Mouse (Mus musculus): ENCODE results near the gene Th. TPM values are rescaled to one million over a fixed set of nuclear protein-coding genes. Genes with fewer than 3 reads are reported as not detected.
A peak's percentile ranks its signal among the peaks of the same experiment; 100 is the strongest.

Th gene
- polyA plus RNA-seq, 1 experiment: 0.22 TPM

DNA sequence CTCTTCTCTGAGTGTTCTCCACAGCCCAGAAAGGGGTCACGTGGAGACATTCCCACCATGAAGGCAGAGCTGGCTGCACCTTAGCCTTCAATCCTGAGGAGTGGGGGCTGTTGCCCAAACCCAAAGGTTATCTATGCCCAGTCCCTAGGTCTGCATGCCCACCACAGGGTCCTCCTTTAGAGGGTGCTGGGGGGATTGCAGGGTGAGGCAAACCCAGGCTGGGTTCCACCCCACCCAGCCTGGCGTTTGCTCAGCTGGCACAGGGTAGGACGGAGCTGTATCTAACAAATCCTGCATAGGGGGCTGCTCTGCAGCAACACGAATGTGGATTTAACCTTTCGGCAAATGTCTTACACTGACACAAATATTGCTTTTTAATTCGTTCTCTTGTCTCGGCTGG, 29.2 kb downstream of the Th start:
- Histone ChIP-seq H3K27ac (ENCODE audit: control insufficient read depth, insufficient read depth, low read depth, low read length) (no peak overlapping the region), H3K4me1 (ENCODE audit: control insufficient read depth, insufficient read depth, low read length) (no peaks in the 10 kb centered on the region), H3K27me3 (ENCODE audit: control insufficient read depth, insufficient read depth, low read length) (no peaks in the 10 kb centered on the region), H3K4me3 (ENCODE audit: control insufficient read depth, low read depth, low read length) (no peak overlapping the region), H3K36me3 (ENCODE audit: control insufficient read depth, insufficient read depth, low read length) (no peaks in the 10 kb centered on the region)
- TF ChIP-seq POLR2A (IDR thresholded peaks at IDR 0.05; ENCODE audit: control insufficient read depth, low read depth, low read length): no peak
- no peak for TF ChIP-seq CTCF (IDR thresholded peaks at IDR 0.05; ENCODE audit: control insufficient read depth, insufficient read depth, insufficient replicate concordance, low read depth, low read length)

DNA sequence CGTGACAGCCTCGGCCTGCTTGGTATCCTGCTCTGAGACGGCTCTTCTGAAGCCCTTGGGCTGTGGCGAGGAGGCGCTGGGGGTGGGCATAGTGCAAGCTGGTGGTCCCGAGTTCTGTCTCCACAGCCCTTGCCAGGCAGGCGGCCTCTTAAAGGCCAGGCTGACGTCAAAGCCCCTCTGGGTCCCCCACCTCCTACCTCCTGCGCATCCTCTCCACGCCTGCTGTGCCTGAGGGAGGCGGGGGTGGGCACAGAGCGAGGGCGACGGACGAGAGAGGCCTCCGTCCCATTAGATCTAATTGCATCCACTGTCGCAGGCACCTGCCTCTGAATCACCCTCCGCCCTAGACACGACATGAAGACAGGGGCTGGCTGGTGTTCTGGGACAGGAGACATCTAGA, 31.1 kb downstream of the Th start:
- H3K27me3 ChIP-seq (ENCODE audit: control insufficient read depth, insufficient read depth, low read length): no peaks in the 10 kb centered on the region
- TF ChIP-seq CTCF (IDR thresholded peaks at IDR 0.05; ENCODE audit: control insufficient read depth, insufficient read depth, insufficient replicate concordance, low read depth, low read length) (no peak), POLR2A (IDR thresholded peaks at IDR 0.05; ENCODE audit: control insufficient read depth, low read depth, low read length) (no peak)
- no peaks in the 10 kb centered on the region for H3K36me3 ChIP-seq (ENCODE audit: control insufficient read depth, insufficient read depth, low read length)
- no peak overlapping the region for H3K4me3 ChIP-seq (ENCODE audit: control insufficient read depth, low read depth, low read length)
- no peak overlapping the region for H3K27ac ChIP-seq (ENCODE audit: control insufficient read depth, insufficient read depth, low read depth, low read length)
- peaks cover 5% of the 10 kb centered on the region for H3K4me1 ChIP-seq (ENCODE audit: control insufficient read depth, insufficient read depth, low read length)

GRCm38 (mm10) chr7:142897471-142897870, 33.5 kb downstream of the Th start:
- Histone ChIP-seq H3K4me3 (ENCODE audit: control insufficient read depth, low read depth, low read length) (no peak overlapping the region), H3K27me3 (ENCODE audit: control insufficient read depth, insufficient read depth, low read length) (no peaks in the 10 kb centered on the region), H3K27ac (ENCODE audit: control insufficient read depth, insufficient read depth, low read depth, low read length) (no peak overlapping the region), H3K4me1 (ENCODE audit: control insufficient read depth, insufficient read depth, low read length) (peaks cover 6% of the 10 kb centered on the region), H3K36me3 (ENCODE audit: control insufficient read depth, insufficient read depth, low read length) (no peaks in the 10 kb centered on the region)
- TF ChIP-seq POLR2A (IDR thresholded peaks at IDR 0.05; ENCODE audit: control insufficient read depth, low read depth, low read length): no peak
- no peak for TF ChIP-seq CTCF (IDR thresholded peaks at IDR 0.05; ENCODE audit: control insufficient read depth, insufficient read depth, insufficient replicate concordance, low read depth, low read length)

- H3K27ac ChIP-seq (ENCODE audit: control insufficient read depth, insufficient read depth, low read depth, low read length): no peak overlapping the region
- no peaks in the 10 kb centered on the region for H3K36me3 ChIP-seq (ENCODE audit: control insufficient read depth, insufficient read depth, low read length)
- H3K4me1 ChIP-seq (ENCODE audit: control insufficient read depth, insufficient read depth, low read length): peaks cover 6% of the 10 kb centered on the region
- no peaks in the 10 kb centered on the region for H3K27me3 ChIP-seq (ENCODE audit: control insufficient read depth, insufficient read depth, low read length)
- TF ChIP-seq CTCF (IDR thresholded peaks at IDR 0.05; ENCODE audit: control insufficient read depth, insufficient read depth, insufficient replicate concordance, low read depth, low read length) (no peak), POLR2A (IDR thresholded peaks at IDR 0.05; ENCODE audit: control insufficient read depth, low read depth, low read length) (no peak)
- no peak overlapping the region for H3K4me3 ChIP-seq (ENCODE audit: control insufficient read depth, low read depth, low read length)
Observed at GRCm38 (mm10) chr7:142895901-142896665, 34.8 kb downstream of the Th start.

- Histone ChIP-seq H3K4me3 (ENCODE audit: control insufficient read depth, low read depth, low read length) (peak overlapping the region; percentile 45), H3K27ac (ENCODE audit: control insufficient read depth, insufficient read depth, low read depth, low read length) (no peak overlapping the region), H3K27me3 (ENCODE audit: control insufficient read depth, insufficient read depth, low read length) (no peaks in the 10 kb centered on the region), H3K4me1 (ENCODE audit: control insufficient read depth, insufficient read depth, low read length) (peaks cover 6% of the 10 kb centered on the region), H3K36me3 (ENCODE audit: control insufficient read depth, insufficient read depth, low read length) (no peaks in the 10 kb centered on the region)
- no peak for TF ChIP-seq POLR2A (IDR thresholded peaks at IDR 0.05; ENCODE audit: control insufficient read depth, low read depth, low read length)
- TF ChIP-seq CTCF (IDR thresholded peaks at IDR 0.05; ENCODE audit: control insufficient read depth, insufficient read depth, insufficient replicate concordance, low read depth, low read length): no peak
Observed at GRCm38 (mm10) chr7:142895223-142895840, 35.6 kb downstream of the Th start.

DNA sequence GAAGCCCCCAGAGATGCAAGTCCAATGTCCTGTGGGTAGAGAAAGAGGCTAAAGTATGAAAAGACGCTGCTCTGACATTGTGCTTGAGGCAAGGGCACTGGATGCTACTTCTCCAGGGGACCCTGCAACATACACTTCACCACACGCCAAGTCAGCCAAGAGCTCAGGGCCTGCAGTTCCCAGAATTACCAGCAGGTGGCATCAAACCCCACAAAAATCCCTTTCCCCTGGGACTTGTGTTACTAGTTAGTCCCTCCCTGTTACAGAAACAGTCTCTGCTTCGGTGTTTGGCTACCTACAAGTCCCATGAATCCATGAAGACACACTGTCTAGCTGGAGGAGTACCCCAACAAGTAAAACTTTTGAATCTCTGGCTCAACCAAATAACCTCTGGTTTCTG, 36.3 kb downstream of the Th start:
- no peak overlapping the region for H3K27ac ChIP-seq (ENCODE audit: control insufficient read depth, insufficient read depth, low read depth, low read length)
- peaks cover 6% of the 10 kb centered on the region for H3K4me1 ChIP-seq (ENCODE audit: control insufficient read depth, insufficient read depth, low read length)
- H3K36me3 ChIP-seq (ENCODE audit: control insufficient read depth, insufficient read depth, low read length): no peaks in the 10 kb centered on the region
- peak; percentile 97 for TF ChIP-seq CTCF (IDR thresholded peaks at IDR 0.05; ENCODE audit: control insufficient read depth, insufficient read depth, insufficient replicate concordance, low read depth, low read length)
- TF ChIP-seq POLR2A (IDR thresholded peaks at IDR 0.05; ENCODE audit: control insufficient read depth, low read depth, low read length): no peak
- H3K27me3 ChIP-seq (ENCODE audit: control insufficient read depth, insufficient read depth, low read length): no peaks in the 10 kb centered on the region
- peak overlapping the region; percentile 45 for H3K4me3 ChIP-seq (ENCODE audit: control insufficient read depth, low read depth, low read length)

GRCm38 (mm10) chr7:142893721-142894639, 36.9 kb downstream of the Th start:
- H3K27me3 ChIP-seq (ENCODE audit: control insufficient read depth, insufficient read depth, low read length): no peaks in the 10 kb centered on the region
- no peak overlapping the region for H3K27ac ChIP-seq (ENCODE audit: control insufficient read depth, insufficient read depth, low read depth, low read length)

More at GRCm38 (mm10) chr7:142893721-142894639, 36.9 kb downstream of the Th start:
- Histone ChIP-seq H3K4me3 (ENCODE audit: control insufficient read depth, low read depth, low read length) (no peak overlapping the region), H3K36me3 (ENCODE audit: control insufficient read depth, insufficient read depth, low read length) (no peaks in the 10 kb centered on the region), H3K4me1 (ENCODE audit: control insufficient read depth, insufficient read depth, low read length) (peaks cover 6% of the 10 kb centered on the region)
- no peak for TF ChIP-seq POLR2A (IDR thresholded peaks at IDR 0.05; ENCODE audit: control insufficient read depth, low read depth, low read length)
- no peak for TF ChIP-seq CTCF (IDR thresholded peaks at IDR 0.05; ENCODE audit: control insufficient read depth, insufficient read depth, insufficient replicate concordance, low read depth, low read length)

Measured in testis, adult 2 months (tissue).